Mouse (Mus musculus): Measurements from ENCODE around the gene Ten1. TPM values are rescaled to one million over a fixed set of nuclear protein-coding genes. Genes with fewer than 3 reads are reported as not detected.
A peak's percentile ranks its signal among the peaks of the same experiment; 100 is the strongest.

Gene Ten1
- 10 to 100 TPM; 42.9 to 53.7 TPM for total RNA-seq (2021)
- long read RNA-seq, experiment 1, transcript Ten1-201 (4 exons, 902 nt) = major isoform, 13 of 13 reads
- long read RNA-seq, experiment 1, partial matches to known transcripts = 0 of 13 reads
- long read RNA-seq, experiment 1, other reads (novel, unspliced or antisense) = 0 of 13 reads
- long read RNA-seq, experiment 2, transcript Ten1-201 (4 exons, 902 nt) = major isoform, 22 of 28 reads
- long read RNA-seq, experiment 2, partial matches to known transcripts = 1 of 28 reads
- long read RNA-seq, experiment 2, other reads (novel, unspliced or antisense) = 3 of 28 reads

DNA sequence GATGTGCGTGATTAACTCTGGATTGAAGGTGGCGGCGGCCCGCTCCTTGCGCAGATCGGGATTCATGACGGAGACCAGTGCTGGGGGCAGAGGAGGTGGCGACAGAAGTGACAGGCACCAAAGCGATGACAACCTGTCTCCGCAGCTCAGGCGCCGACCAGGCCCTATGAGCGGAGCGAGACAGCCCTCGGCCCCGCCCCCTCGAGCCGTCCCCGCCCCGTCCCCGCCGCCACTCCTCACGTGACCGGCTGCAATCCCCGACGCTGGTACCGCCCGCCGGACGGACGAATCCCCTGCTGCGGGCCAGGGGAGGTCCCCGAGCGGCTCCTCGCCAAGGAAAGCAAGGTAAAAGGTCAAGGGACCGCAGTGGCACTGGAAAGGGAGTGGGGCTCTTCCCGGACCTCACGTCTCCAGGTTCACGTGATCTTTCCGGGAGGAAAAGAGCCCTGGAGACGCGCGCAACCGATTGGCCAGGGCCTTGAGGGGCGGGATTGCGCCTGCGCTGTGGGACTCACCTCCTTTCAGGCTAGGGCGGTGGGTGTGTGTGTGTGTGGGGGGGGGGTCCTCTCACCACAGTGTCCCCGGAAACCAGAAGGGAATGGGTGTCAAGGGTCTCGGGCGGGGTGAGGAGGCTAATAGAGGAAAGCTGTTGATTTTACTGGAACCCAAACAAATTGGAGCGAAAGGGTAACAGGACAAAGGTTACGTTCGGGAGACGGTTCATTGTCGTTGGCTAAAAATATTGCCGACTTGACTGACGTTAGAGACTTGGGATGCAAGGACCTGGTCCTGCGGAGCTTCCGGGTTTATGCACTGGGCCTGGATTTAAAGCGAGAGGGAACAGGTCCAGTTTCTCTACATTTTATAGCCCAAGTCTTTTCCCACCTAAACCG is at the start of gene Ten1, which contains the start of gene Acox1:
Ten1 (plus strand) TSS at position 217 of the 893 bp plus-strand sequence.
Acox1 (minus strand) TSS at position 407 of the 893 bp plus-strand sequence.
- peak; percentile 96 to 99 for DNase-seq (ENCODE audit: low spot score in 2 of 2)

DNA sequence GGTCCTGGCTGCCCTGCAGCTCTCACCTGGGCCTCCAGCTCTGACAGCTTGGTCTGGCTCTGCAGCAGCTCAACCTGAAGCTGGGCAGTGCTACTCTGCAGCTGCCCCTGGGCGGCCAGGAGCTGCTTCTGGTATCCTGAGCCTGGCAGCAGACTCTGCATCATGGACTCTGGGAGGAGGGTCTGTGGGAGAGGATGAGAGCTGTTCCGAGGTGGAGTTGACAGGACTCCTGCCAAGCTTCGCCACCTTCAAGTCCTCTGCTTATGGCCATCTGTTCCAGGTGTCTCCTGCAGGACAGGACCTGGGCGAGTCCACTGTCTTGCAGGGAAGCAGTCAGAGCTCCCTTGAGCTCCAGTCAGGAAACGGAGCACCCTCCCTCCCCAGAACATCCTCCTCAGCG is 49.3 kb upstream of the Ten1 start:
- DNase-seq (ENCODE audit: low spot score in 2 of 2) = no peak

DNA sequence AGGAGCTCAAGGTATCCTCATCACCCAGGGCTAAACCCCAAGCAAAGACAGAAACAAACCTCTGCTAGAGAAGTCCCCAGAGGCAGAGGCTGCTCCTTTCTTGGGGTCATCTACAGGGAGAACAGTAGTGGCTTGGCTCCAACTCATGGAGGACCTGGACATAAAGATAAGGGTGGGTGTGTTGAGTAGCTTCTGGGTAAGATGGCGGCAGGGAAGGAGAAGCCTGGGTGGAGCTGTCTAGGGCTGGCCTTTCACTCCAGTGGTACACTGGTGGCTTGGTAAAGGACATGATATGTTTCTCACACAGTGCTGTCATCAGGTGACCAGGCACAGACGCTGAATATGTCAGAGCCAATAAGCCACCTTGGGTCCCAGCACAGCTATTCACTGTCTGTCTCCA is 47.7 kb upstream of the Ten1 start:
- DNase-seq (ENCODE audit: low spot score in 2 of 2) = no peak

DNA sequence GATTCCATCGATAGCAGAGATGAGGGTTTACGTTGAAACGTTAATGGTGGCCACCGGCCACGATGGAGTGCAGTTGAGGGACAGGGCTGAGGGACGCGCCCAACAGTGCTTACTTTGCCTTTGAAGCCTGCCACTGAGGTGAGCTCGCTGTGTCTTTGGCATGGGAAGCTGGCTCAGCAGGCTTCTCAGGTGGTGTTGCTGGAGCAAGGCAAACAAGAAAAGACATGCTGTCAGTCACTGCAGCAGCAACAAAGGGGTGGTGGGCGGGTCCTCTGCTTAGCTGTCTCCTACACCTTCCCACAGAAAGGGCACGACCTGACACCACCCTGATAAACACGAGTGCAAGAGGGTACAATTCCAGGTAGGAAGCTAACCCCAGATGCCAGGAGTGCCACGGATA is 37.3 kb upstream of the Ten1 start:
- no peak for DNase-seq (ENCODE audit: low spot score in 2 of 2)

DNA sequence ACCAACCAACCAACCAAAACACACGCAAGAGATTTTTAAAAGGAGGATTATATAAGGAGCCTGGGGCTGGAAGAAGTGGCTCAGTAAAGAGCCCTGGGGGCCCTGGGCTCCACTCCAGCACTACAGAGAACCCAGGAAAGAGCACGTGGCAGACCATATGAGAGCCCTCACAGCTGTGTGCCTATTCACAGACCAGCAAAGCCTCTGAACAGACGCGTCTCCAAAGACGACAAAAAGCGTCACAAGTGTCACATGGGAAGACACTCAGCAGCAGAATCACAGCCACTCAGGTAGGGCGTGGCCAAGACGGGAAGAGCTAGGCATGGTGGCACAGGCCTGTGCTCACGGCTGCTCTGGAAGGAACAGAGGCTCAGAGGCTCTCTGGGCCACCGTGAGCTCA is 36.5 kb upstream of the Ten1 start:
- DNase-seq (ENCODE audit: low spot score in 2 of 2) = peak in 1 of 2 experiments; percentile 53

DNA sequence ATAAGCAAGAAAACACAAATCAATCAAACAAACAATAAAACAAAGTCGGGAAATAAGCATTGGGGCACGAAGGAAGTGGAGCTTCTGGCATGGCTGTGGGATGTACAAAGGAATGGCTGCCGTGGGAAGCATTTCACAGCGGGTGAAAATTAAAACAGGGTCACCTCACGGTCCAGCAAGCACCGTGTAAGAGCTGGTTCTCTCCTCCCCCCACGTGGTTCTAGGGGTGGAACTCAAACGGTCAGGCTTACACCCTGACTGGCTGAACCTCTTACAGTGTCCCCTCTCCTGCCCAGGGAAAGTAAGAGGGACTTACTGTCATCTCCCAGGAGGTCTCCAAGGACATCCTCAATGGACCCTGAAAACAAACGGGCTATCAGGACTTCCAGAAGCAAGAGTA is 35.7 kb upstream of the Ten1 start:
- no peak for DNase-seq (ENCODE audit: low spot score in 2 of 2)

DNA sequence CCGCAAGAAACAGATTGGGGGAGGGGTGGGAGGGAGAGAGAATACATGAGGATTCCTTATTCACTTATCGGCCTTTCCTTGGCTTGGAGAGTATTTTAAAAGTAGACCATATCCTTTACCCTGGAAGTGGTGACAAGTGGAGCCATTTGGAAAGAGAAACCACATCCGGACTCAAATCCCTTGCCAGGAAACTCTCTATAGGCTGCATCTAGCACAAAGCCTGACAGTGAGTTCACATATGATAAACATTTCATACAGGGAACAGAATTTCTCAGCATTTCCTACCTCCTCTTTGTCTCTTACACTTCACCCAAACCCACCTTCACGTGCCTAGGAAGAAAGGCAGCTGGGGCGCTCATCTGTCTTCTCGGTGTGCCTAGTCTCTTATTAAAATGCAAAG is 31.4 kb upstream of the Ten1 start:
- no peak for DNase-seq (ENCODE audit: low spot score in 2 of 2)

DNA sequence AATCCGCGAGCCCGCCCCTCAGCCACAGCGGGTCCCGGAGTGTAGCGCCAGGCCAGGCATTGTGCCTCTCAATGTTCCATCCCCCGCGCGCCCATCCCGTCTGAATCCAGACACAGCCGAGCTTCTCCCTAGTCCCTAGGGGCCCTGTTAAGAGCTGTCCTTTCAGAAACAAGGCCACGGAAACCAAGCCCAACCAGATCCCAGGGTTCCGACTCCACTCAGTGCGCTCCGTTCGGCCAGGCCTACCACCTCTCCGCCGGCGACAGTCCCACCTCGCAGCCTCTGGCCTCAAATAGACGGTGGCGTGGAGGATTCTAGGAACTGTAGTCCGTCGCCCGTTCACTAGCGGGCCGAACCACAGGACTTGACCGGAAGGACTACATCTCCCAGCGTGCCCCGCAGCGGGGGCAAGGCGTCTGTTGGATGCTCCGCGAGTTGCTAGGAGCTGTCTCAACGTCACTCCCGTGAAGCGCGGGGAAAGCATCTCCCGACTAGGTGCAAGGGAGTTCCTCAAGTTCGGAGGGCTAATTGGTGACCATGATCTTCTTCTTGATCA is 30.7 kb upstream of the Ten1 start, which contains the start of gene Fbf1:
Fbf1 (minus strand) TSS at position 283 of the 556 bp plus-strand sequence.
- DNase-seq (ENCODE audit: low spot score in 2 of 2) = peak; percentile 91 to 98

DNA sequence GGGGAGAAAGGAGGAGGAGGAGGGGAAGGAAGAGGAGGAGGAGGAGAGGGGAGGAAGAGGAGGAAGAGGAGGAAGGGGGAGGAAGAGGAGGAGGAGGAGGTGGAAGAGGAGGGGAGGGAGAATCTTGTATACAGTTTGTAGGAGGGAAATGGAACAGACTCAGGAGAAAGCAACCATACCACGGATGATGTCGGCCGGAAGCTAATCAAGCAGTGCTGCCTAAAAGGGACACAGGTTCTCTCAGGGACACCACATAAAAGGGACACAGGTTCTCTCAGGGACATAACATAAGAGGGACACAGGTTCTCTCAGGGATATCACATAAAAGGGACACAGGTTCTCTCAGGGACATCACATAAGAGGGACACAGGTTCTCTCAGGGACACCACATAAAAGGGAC is 29.4 kb upstream of the Ten1 start:
- no peak for DNase-seq (ENCODE audit: low spot score in 2 of 2)

DNA sequence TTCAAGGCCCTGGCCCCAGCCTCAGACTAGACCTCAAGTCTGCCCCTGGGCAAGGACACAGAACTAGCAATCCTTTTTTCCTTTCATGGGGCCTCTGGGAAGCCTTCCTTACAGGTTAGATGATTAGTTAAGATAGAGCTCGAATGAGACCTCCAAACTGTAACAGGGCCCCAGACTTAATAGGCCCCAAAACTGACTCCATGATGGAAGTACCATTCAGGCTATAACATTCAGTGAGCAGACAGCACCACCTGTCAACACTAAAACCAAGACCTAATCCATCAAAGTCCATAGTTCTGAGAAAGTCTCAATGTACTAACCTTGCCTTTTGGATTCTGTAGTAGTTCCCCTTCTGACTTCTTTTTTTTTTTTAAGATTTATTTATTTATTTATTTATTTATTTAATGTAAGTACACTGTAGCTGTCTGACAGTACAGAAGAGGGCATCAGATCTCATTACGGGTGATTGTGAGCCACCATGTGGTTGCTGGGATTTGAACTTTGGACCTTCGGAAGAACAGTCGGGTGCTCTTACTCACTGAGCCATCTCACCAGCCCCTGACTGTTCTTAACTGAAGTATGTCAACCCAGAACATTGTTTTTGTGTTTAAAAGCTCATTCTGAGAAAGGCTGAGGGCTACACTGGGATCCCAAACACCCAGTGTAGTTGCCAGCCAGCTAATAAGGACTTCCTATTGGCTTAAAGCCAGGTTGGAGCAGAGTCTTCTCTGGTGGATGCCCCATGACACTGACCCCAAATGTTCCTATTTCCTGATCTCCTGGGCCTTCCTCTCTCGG is 28.5 kb upstream of the Ten1 start:
- no peak for DNase-seq (ENCODE audit: low spot score in 2 of 2)

DNA sequence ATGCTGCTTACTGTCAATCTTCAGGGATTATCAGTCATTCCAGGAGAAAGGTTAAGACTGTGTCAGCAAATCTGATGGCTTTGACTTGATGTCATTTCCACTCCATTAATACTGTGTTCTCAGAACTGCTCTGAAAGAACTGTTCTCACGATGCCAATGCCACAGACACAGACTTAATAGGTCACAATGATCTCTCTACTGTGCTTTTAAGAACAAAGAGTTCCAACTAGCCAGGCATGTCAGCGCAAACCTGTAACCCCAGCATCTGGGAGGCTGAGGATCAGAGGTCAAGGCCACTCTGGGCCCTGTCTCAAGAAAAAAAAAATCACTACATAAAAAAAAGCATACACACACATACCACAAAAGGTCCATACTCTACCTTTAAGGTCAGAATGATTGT is 26.7 kb upstream of the Ten1 start:
- DNase-seq (ENCODE audit: low spot score in 2 of 2) = no peak

DNA sequence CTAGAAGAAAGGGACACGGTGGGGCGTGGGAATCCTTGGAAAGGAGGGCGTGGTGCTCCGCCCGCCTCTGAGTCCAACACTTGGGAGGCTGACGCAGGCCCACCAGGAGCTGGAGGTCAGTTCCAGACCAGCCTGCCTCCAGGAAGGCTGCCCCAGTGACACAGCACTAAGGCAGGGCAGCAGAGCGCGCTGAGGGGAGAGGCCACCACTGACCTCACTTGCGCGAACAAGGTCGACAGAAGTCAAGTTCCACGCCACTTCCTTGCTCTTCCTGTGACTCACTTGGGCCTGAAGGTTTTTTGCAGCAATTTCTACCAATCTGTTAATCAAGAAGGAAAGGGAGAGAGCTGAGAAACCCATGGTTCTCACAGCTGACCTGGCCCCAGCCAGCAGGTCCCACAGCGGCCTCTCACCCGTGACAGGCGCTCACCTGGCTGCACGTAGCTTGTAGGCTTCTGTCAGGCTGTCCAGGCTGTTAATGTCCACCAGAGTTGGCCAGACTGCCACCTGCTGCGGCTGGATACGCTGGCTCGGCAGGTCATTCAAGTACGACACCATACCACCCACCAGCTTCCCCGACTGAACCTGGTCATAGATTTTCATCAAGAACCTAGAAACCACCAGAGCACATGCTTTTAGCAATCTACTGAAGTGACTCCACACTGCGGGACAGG is 23.7 kb upstream of the Ten1 start:
- no peak for DNase-seq (ENCODE audit: low spot score in 2 of 2)

DNA sequence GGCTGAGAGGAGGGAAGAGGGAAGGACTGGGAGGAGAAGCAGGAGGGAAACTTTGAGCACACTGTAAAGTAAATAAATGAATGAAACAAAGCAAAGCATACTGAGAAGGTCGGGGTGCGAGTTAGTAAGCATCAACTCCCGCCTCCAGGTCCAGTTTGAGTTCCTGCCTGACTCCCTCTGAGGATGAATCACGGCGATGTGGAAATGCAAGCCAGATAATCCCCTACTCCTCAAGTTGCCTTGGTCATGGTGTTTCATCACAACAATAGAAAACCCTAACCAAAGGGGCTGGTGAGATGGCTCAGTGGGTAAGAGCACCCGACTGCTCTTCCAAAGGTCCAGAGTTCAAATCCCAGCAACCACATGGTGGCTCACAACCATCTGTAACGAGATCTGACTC is 22.6 kb upstream of the Ten1 start:
- no peak for DNase-seq (ENCODE audit: low spot score in 2 of 2)

DNA sequence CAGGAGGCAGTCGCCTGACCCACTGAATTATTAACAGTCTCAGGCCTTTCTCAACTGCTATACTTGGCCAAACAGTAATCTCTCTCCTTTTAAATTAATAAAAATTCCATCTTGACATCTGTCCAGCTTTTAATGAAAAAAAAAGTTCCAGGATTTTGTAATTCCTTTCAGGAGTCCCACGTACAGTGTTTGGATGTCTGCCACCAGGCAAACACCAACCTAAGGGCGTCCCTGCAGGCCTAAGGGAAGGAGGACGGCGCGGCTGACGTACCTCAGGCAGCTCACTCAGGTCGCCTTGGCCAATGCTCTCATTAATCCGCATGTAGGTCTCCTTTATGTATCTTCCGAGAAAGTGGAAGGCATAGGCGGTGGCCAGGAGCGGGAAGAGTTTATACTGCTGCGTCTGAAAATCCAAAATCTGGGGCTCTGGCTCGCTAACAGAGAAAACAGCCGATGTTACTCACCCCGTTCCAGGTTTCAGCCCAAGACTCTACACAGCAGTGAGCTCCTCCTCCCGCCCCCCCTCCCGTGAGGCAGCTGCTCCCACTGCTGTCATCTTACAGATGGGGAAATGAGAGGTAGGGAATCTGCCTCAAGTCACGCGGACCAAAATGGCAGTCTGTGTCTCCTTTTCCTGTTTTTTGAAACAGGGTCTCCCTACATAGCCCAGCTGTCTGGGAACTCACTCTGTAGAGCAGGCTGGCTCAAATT is 20.1 kb upstream of the Ten1 start:
- DNase-seq (ENCODE audit: low spot score in 2 of 2) = no peak

DNA sequence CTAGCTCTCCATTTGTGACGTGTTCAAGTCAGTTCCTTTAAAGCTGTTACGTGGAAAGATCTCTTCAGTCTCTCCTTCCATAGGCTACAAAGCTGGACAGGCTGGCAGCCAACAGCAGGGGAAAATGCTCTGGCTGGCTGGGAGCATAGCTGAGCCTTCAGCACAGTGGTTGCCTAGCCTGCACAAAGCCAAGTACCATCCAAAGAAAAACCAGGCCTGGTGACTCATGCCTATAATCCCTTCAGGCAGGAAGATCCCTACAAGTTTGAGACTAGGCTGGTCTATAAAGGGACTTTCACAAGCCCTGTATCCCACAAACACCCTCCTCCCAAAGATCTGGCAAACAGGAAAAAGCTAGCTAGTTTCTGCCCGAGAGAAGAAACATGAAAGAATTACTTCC is 12.8 kb upstream of the Ten1 start:
- no peak for DNase-seq (ENCODE audit: low spot score in 2 of 2)

DNA sequence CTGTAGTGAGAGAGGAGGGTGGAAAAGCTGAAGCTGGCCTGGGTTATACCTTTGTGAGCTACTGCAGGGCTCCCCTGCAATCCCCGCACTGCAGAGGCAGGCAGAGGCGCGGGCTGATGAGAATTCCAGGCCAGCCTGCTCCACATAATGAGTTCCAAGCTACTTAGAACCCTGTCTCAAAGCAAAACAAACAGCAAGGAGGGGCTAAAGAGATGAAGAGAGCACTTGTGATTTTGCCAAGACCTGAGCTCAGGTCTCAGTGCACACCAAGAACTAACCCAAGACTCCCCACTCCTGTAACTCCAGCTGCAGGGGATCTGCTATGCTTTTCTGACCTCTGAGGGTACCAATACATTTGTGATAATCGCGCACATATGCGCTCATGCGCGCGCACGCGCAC is 12.3 kb upstream of the Ten1 start:
- no peak for DNase-seq (ENCODE audit: low spot score in 2 of 2)

DNA sequence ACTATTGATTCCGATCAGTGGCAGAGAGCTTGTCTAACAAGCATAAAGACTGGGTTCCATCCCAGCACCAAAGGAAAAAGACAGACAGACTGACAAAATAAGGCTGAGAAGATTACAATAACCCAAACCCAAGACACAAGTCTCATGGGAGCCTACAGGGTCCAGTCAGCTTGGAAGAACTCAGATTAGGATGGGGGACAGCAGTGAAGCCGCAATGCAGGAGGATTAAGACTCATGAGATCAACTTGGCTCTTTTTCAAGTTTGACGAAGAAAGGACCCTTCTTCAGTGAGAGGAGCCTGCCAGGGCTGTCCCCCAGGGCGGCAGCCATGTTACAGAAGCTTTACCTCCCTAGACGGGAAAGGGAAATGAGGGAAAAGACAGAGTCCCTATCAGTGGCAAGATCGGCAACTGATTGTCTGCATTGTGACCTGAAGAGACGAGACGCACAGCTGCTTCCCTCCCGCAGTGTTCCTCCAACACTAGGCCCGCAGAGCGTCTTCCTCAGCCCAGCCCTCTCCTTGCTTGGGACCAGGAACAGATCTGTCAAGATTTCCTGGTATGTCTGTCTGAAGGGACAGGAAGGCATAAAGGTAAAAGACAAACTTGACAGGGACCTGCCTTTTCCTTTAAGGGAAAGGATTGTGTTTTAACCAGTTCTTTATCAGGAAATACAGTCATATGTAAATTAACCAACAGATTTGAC is 11.3 kb upstream of the Ten1 start:
- no peak for DNase-seq (ENCODE audit: low spot score in 2 of 2)

DNA sequence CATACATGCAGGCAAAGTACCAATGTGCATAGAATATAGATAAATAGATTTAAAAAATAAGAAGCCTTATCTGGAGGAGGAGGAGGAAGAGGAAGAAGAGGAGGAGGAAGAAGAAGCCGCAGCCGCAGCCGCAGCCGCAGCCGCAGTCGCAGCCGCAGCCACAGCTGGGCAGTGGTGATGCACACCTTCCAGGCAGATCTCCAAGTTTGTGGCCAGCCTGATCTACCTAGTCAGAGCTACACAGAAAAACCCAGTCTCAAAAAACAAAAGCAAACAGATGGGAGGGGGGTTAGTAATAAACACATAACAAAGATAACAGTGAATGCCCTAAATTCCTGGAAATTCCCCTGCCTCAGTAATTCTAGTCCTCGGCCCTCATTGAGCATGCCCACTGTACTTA is 4.0 kb upstream of the Ten1 start:
- no peak for DNase-seq (ENCODE audit: low spot score in 2 of 2)

DNA sequence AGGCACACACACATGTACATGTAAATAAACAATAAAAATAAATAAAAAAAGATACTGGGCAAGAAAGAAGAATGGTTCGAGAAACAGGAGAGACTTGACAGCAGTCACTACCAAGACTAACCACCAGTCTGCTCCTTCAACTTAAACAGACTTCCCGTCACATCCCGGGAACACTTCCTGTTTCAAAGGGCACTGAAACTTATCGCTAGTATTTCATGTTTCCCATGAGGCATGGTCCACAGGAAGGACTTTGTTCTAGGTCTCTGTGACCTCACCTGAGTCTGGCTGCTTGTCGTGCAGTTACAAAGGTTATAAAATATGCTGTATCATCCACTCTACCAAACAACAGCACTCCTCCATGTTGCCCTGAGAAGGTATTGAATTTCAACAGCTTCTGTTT is 3.4 kb upstream of the Ten1 start:
- DNase-seq (ENCODE audit: low spot score in 2 of 2) = no peak
